Mouse (Mus musculus): ENCODE data around the gene Lrrc4. TPM values are rescaled to one million over a fixed set of nuclear protein-coding genes. Genes with fewer than 3 reads are reported as not detected.

Lrrc4 gene
- polyA plus RNA-seq, 1 experiment from 2014 or later = 0.51 TPM

DNA sequence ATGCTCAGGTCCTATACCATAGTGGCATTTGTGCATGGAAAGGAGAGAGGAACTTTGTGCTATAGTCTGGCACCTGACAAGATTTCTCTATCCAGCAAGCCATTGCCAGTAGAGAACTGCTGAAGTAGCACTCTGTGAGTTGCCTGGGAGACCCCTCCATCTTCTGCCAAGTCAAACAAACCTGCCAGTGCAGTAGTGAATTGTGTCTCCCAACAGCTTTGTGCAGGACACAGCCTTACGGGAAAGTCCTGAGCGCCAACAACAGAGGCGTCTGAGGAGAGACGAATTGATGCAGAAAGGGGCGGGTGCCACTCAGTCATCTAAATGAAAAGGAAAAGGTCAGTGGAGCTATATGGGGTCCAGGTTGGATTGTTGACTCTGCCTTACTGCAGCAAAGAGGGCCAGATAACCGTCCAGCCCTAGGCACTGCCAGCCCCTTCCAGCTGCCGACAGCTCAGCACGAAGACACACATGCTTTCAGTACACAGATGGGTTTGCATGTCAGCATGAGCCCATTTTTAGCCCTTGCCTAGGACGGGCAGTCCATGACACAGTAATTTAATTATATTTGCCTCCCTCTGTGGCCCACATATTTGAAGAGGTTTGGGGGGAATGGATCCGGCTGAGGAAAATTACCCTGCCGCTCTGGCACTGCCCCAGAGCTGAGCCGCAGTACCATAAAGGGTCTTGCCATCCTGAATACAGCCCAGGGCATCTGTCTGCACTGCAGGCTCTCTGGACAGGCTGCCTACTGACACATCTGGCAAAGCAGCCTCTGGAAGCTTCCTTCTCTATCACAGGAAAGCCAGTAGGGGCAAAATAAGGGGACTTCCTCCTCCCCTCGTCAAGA is 11.8 kb downstream of the Lrrc4 start:
- 67% methylated on average over 13 of the region's 13 CpGs for WGBS
- H3K36me3 ChIP-seq (ENCODE audit: control insufficient read depth, insufficient read depth, low read length) = 0 out of 2 replicates have a peak, but pooled peaks cover 3% of the 10 kb centered on the region
- no peak for ATAC-seq (ENCODE audit: low FRiP score, low TSS enrichment)
- DNase-seq (ENCODE audit: low spot score) = no peak
- no peak overlapping the region for H3K4me3 ChIP-seq (ENCODE audit: low read depth, low read length)
- TF ChIP-seq EP300 (optimal IDR thresholded peaks at IDR 0.05) (no peak), CTCF (IDR thresholded peaks at IDR 0.05; ENCODE audit: low read depth) (no peak)
- no peaks in the 10 kb centered on the region for H3K4me1 ChIP-seq (replicated peaks; ENCODE audit: control insufficient read depth, insufficient read depth)
- no peaks in the 10 kb centered on the region for H3K9me3 ChIP-seq (ENCODE audit: control insufficient read depth, low read length)
- H3K4me2 ChIP-seq (replicated peaks; ENCODE audit: low read depth) = no peak overlapping the region
- H3K27ac ChIP-seq (replicated peaks) = no peak overlapping the region
- H3K9ac ChIP-seq (ENCODE audit: low read length) = no peak overlapping the region
- H3K27me3 ChIP-seq (ENCODE audit: control insufficient read depth, insufficient read depth, low read length) = no peaks in the 10 kb centered on the region

DNA sequence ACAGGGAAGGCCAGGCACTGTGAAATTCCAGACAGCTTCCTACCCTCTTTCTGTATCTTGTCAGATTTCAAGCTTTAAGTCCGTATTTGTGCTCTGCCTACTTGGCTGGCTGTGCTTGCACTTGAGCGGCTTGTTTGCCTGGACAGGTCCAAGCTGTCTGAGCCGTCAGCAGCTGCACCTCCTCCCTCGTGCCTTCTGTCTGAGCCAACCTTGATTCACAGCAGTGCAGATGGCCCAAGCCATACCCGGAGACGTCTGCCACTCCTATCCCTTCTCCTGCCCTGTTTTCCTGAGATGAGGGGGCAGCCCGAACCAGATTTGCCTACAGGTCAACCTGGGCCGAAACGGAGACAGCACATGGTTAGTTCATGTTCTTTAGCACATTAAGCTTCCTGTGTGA is 14.5 kb downstream of the Lrrc4 start:
- H3K4me1 ChIP-seq (replicated peaks; ENCODE audit: control insufficient read depth, insufficient read depth) = no peaks in the 10 kb centered on the region
- TF ChIP-seq CTCF (IDR thresholded peaks at IDR 0.05; ENCODE audit: low read depth) (no peak), EP300 (optimal IDR thresholded peaks at IDR 0.05) (no peak)

GRCm38 (mm10) chr6:28814895-28815294 is 16.7 kb downstream of the Lrrc4 start:
- no peaks in the 10 kb centered on the region for H3K27me3 ChIP-seq (ENCODE audit: control insufficient read depth, insufficient read depth, low read length)
- ATAC-seq (ENCODE audit: low FRiP score, low TSS enrichment) (no peak), DNase-seq (ENCODE audit: low spot score) (no peak)
- H3K27ac ChIP-seq (replicated peaks) = no peak overlapping the region
- H3K4me1 ChIP-seq (replicated peaks; ENCODE audit: control insufficient read depth, insufficient read depth) = no peaks in the 10 kb centered on the region
- TF ChIP-seq CTCF (IDR thresholded peaks at IDR 0.05; ENCODE audit: low read depth) = no peak
- TF ChIP-seq EP300 (optimal IDR thresholded peaks at IDR 0.05) = no peak
- WGBS = 67% methylated on average over 2 of the region's 2 CpGs
- H3K4me3 ChIP-seq (ENCODE audit: low read depth, low read length) = no peak overlapping the region
- H3K9me3 ChIP-seq (ENCODE audit: control insufficient read depth, low read length) = no peaks in the 10 kb centered on the region
- 0 out of 2 replicates have a peak, but pooled peaks cover 3% of the 10 kb centered on the region for H3K36me3 ChIP-seq (ENCODE audit: control insufficient read depth, insufficient read depth, low read length)
- no peak overlapping the region for H3K4me2 ChIP-seq (replicated peaks; ENCODE audit: low read depth)
- no peak overlapping the region for H3K9ac ChIP-seq (ENCODE audit: low read length)

More for the DNA sequence above, 14.5 kb downstream of the Lrrc4 start:
- Histone ChIP-seq H3K36me3 (ENCODE audit: control insufficient read depth, insufficient read depth, low read length) (0 out of 2 replicates have a peak, but pooled peaks cover 3% of the 10 kb centered on the region), H3K4me3 (ENCODE audit: low read depth, low read length) (no peak overlapping the region), H3K27ac (replicated peaks) (no peak overlapping the region), H3K9me3 (ENCODE audit: control insufficient read depth, low read length) (no peaks in the 10 kb centered on the region), H3K27me3 (ENCODE audit: control insufficient read depth, insufficient read depth, low read length) (no peaks in the 10 kb centered on the region), H3K9ac (ENCODE audit: low read length) (no peak overlapping the region), H3K4me2 (replicated peaks; ENCODE audit: low read depth) (no peak overlapping the region)
- 46% methylated on average over 9 of the region's 9 CpGs for WGBS
- DNase-seq (ENCODE audit: low spot score) (no peak), ATAC-seq (ENCODE audit: low FRiP score, low TSS enrichment) (no peak)

- Histone ChIP-seq H3K9ac (ENCODE audit: low read length) (no peak overlapping the region), H3K9me3 (ENCODE audit: control insufficient read depth, low read length) (no peaks in the 10 kb centered on the region), H3K27me3 (ENCODE audit: control insufficient read depth, insufficient read depth, low read length) (no peaks in the 10 kb centered on the region), H3K4me2 (replicated peaks; ENCODE audit: low read depth) (no peak overlapping the region), H3K4me3 (ENCODE audit: low read depth, low read length) (no peak overlapping the region), H3K4me1 (replicated peaks; ENCODE audit: control insufficient read depth, insufficient read depth) (no peaks in the 10 kb centered on the region), H3K36me3 (ENCODE audit: control insufficient read depth, insufficient read depth, low read length) (no peaks in the 10 kb centered on the region), H3K27ac (replicated peaks) (no peak overlapping the region)
- ATAC-seq (ENCODE audit: low FRiP score, low TSS enrichment) = no peak
- DNase-seq (ENCODE audit: low spot score) = no peak
- no peak for TF ChIP-seq CTCF (IDR thresholded peaks at IDR 0.05; ENCODE audit: low read depth)
- no peak for TF ChIP-seq EP300 (optimal IDR thresholded peaks at IDR 0.05)
- 88% methylated on average over 9 of the region's 9 CpGs for WGBS
Observed at GRCm38 (mm10) chr6:28813057-28813456, 18.5 kb downstream of the Lrrc4 start.

GRCm38 (mm10) chr6:28804751-28805150 is 26.8 kb downstream of the Lrrc4 start:
- DNase-seq (ENCODE audit: low spot score) = no peak
- WGBS = 85% methylated on average over 5 of the region's 5 CpGs
- H3K9ac ChIP-seq (ENCODE audit: low read length) = no peak overlapping the region
- no peaks in the 10 kb centered on the region for H3K36me3 ChIP-seq (ENCODE audit: control insufficient read depth, insufficient read depth, low read length)
- H3K4me2 ChIP-seq (replicated peaks; ENCODE audit: low read depth) = no peak overlapping the region
- no peaks in the 10 kb centered on the region for H3K4me1 ChIP-seq (replicated peaks; ENCODE audit: control insufficient read depth, insufficient read depth)
- H3K4me3 ChIP-seq (ENCODE audit: low read depth, low read length) = no peak overlapping the region
- no peaks in the 10 kb centered on the region for H3K27me3 ChIP-seq (ENCODE audit: control insufficient read depth, insufficient read depth, low read length)
- no peak overlapping the region for H3K27ac ChIP-seq (replicated peaks)
- TF ChIP-seq EP300 (optimal IDR thresholded peaks at IDR 0.05) (no peak), CTCF (IDR thresholded peaks at IDR 0.05; ENCODE audit: low read depth) (no peak)
- no peaks in the 10 kb centered on the region for H3K9me3 ChIP-seq (ENCODE audit: control insufficient read depth, low read length)
- ATAC-seq (ENCODE audit: low FRiP score, low TSS enrichment) = no peak

DNA sequence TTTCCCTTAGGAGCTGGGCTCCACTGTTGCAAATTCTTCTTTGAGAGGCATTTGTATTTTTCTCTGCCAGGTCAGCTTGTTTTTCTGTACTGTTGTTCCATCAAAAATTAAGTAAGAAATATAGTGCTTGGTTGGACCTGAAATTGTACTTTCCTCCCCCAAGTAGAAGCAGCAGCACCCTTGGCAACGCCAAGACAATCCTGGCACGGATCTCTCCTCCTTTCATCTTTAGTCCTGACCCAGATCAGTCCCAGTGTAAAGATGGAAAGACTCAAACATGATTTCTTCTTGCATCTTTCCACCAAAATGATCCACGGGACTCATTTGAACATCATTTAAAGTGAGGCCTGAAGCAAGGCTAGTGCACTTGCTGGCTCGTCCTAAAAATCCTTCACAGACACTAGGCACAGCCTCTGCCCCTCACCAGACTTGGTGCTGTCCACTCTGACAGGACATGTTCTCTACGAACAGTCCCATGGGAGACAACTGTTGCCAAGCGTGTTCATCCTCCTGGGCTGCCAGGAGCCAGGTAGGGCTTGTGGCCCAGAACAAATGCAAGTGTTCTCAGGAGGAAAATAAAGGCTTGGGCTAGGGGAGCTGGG is 27.8 kb downstream of the Lrrc4 start:
- no peak for TF ChIP-seq CTCF (IDR thresholded peaks at IDR 0.05; ENCODE audit: low read depth)
- TF ChIP-seq EP300 (optimal IDR thresholded peaks at IDR 0.05) = no peak
- Histone ChIP-seq H3K27ac (replicated peaks) (no peak overlapping the region), H3K27me3 (ENCODE audit: control insufficient read depth, insufficient read depth, low read length) (no peaks in the 10 kb centered on the region), H3K9me3 (ENCODE audit: control insufficient read depth, low read length) (no peaks in the 10 kb centered on the region), H3K4me3 (ENCODE audit: low read depth, low read length) (no peak overlapping the region), H3K9ac (ENCODE audit: low read length) (no peak overlapping the region), H3K4me1 (replicated peaks; ENCODE audit: control insufficient read depth, insufficient read depth) (no peaks in the 10 kb centered on the region), H3K4me2 (replicated peaks; ENCODE audit: low read depth) (no peak overlapping the region), H3K36me3 (ENCODE audit: control insufficient read depth, insufficient read depth, low read length) (no peaks in the 10 kb centered on the region)
- 84% methylated on average over 6 of the region's 6 CpGs for WGBS
- ATAC-seq (ENCODE audit: low FRiP score, low TSS enrichment) (no peak), DNase-seq (ENCODE audit: low spot score) (no peak)
